Comparison of ENCODE assay signal across 19 mouse cellular contexts in the genomic region with DNA sequence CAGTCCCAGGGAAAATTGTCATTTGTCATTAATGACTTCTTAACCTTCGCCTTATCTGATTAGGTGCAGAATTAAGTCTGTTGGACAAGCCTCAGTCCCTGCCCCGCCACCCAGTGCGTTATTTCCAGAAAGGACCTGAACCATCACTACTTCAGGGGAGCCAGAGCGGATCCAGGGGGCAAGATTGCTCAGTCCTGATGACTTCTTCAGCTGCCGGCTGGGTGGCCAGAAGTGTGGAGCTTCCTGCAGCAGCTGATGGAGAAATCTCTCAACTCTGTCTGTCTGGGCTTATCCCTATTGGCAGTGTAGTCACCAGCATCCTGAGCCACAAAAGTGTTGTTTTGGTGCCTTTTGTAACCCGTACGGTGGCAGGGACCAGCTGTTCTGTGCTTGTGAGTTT.
DNase-seq lines count a peak whose midpoint lies in the region; ATAC-seq and TF ChIP-seq lines count a peak whose summit lies in the region.
"Had no signal": no experiment of that assay in that cellular context is flagged by ENCODE, and none has a peak within 500 bp of the region (broad histone marks: within the 10 kb centered on the region; RNA-seq: fewer than 3 reads in every experiment).

No protein-coding gene starts in this region.

- H3K27me3 ChIP-seq in forebrain, postnatal 0 days (ENCODE audit: insufficient read depth, low read length): no peaks in the 10 kb centered on the region
- no peaks in the 10 kb centered on the region for H3K27me3 ChIP-seq in forebrain, embryonic 12.5 days
- no peaks in the 10 kb centered on the region for H3K27me3 ChIP-seq in liver, embryonic 15.5 days
- no peaks in the 10 kb centered on the region for H3K27me3 ChIP-seq in liver, embryonic 11.5 days (replicated peaks; ENCODE audit: control insufficient read depth, insufficient read depth, low read length)
- H3K27me3 ChIP-seq: embryonic facial prominence, embryonic 15.5 days; heart, embryonic 15.5 days; limb, embryonic 15.5 days; neural tube, embryonic 13.5 days had no signal

- H3K9me3 ChIP-seq in forebrain, postnatal 0 days (ENCODE audit: low read length): no peaks in the 10 kb centered on the region
- peaks cover 5% of the 10 kb centered on the region; the same call in 1 of the 2 replicates for H3K9me3 ChIP-seq in forebrain, embryonic 12.5 days
- no peaks in the 10 kb centered on the region for H3K9me3 ChIP-seq in liver, embryonic 15.5 days (replicated peaks)
- H3K9me3 ChIP-seq in liver, embryonic 11.5 days (ENCODE audit: control insufficient read depth, low read length): no peaks in the 10 kb centered on the region; the same call in 1 of the 2 replicates
- H3K9me3 ChIP-seq: heart, embryonic 15.5 days; limb, embryonic 15.5 days had no signal

- 0 out of 2 replicates have a peak overlapping the region, but pooled peaks have one; percentile 40 for H3K27ac ChIP-seq in forebrain, postnatal 0 days (ENCODE audit: low read depth, low read length)
- H3K27ac ChIP-seq in forebrain, embryonic 12.5 days: no peak overlapping the region
- peak overlapping the region; percentile 25; the same call in 1 of the 2 replicates for H3K27ac ChIP-seq in liver, embryonic 15.5 days (replicated peaks)
- no peak overlapping the region for H3K27ac ChIP-seq in liver, embryonic 11.5 days (ENCODE audit: low read depth, low read length)
- H3K27ac ChIP-seq: embryonic facial prominence, embryonic 15.5 days; heart, embryonic 15.5 days; limb, embryonic 15.5 days; neural tube, embryonic 13.5 days had no signal

- no peak for TF ChIP-seq CTCF in forebrain, postnatal 0 days (IDR thresholded peaks at IDR 0.05; ENCODE audit: low read depth)

- no peak overlapping the region for H3K4me3 ChIP-seq in forebrain, postnatal 0 days (ENCODE audit: low read depth, low read length)
- H3K4me3 ChIP-seq in forebrain, embryonic 12.5 days (replicated peaks): no peak overlapping the region
- H3K4me3 ChIP-seq in liver, embryonic 15.5 days (replicated peaks): no peak overlapping the region
- H3K4me3 ChIP-seq in liver, embryonic 11.5 days (ENCODE audit: low read depth, low read length): no peak overlapping the region
- H3K4me3 ChIP-seq: embryonic facial prominence, embryonic 15.5 days; heart, embryonic 15.5 days; limb, embryonic 15.5 days; neural tube, embryonic 13.5 days had no signal

- no peak overlapping the region for H3K4me2 ChIP-seq in forebrain, postnatal 0 days (ENCODE audit: low read depth)
- H3K4me2 ChIP-seq in forebrain, embryonic 12.5 days: no peak overlapping the region
- no peak overlapping the region for H3K4me2 ChIP-seq in liver, embryonic 15.5 days
- H3K4me2 ChIP-seq in liver, embryonic 11.5 days: no peak overlapping the region
- H3K4me2 ChIP-seq: embryonic facial prominence, embryonic 15.5 days; heart, embryonic 15.5 days; limb, embryonic 15.5 days; neural tube, embryonic 13.5 days had no signal

- no peak for ATAC-seq in forebrain, postnatal 0 days
- no peak for ATAC-seq in forebrain, embryonic 12.5 days (ENCODE audit: low FRiP score)
- ATAC-seq in liver, embryonic 15.5 days (ENCODE audit: insufficient read depth): no peak
- no peak for ATAC-seq in liver, embryonic 11.5 days (replicated peaks; ENCODE audit: low FRiP score)
- ATAC-seq: hindbrain, embryonic 16.5 days; intestine, embryonic 16.5 days had no signal

- DNase-seq in forebrain, postnatal 0 days: no peak
- peak; percentile 26 for DNase-seq in kidney, adult 9 months
- no peak for DNase-seq in kidney, adult 11 months
- DNase-seq in liver, embryonic 11.5 days (ENCODE audit: low spot score): no peak
- DNase-seq in lung, postnatal 25 days (ENCODE audit: low spot score): peak; percentile 26
- no peak for DNase-seq in retina, postnatal 1 day
- DNase-seq: cerebellum, adult 18-20 months; cerebellum, postnatal 36 days; layer of hippocampus, postnatal 36 days; midbrain, embryonic 14.5 days; thymus, postnatal 25 days had no signal

- 85% methylated on average over 7 of the region's 7 CpGs for WGBS in forebrain, postnatal 0 days
- 94% methylated on average over 7 of the region's 7 CpGs for WGBS in forebrain, embryonic 12.5 days
- 80% methylated on average over 7 of the region's 7 CpGs for WGBS in liver, embryonic 15.5 days (ENCODE audit: insufficient replicate concordance)
- 84% methylated on average over 7 of the region's 7 CpGs for WGBS in liver, embryonic 11.5 days

- 0 out of 2 replicates have a peak, but pooled peaks cover 8% of the 10 kb centered on the region for H3K4me1 ChIP-seq in forebrain, postnatal 0 days (ENCODE audit: insufficient read depth)
- 0 out of 2 replicates have a peak, but pooled peaks cover 3% of the 10 kb centered on the region for H3K4me1 ChIP-seq in forebrain, embryonic 12.5 days
- peaks cover 58% of the 10 kb centered on the region for H3K4me1 ChIP-seq in liver, embryonic 15.5 days (replicated peaks)
- H3K4me1 ChIP-seq in liver, embryonic 11.5 days (replicated peaks; ENCODE audit: control insufficient read depth, insufficient read depth, low read length): peaks cover 15% of the 10 kb centered on the region
- H3K4me1 ChIP-seq: embryonic facial prominence, embryonic 15.5 days; heart, embryonic 15.5 days had no signal

- H3K9ac ChIP-seq in forebrain, postnatal 0 days: no peak overlapping the region
- H3K9ac ChIP-seq in forebrain, embryonic 12.5 days: no peak overlapping the region
- no peak overlapping the region for H3K9ac ChIP-seq in liver, embryonic 15.5 days
- H3K9ac ChIP-seq in liver, embryonic 11.5 days (ENCODE audit: low read depth, low read length): no peak overlapping the region
- H3K9ac ChIP-seq: embryonic facial prominence, embryonic 15.5 days; heart, embryonic 15.5 days; limb, embryonic 15.5 days; neural tube, embryonic 13.5 days had no signal

- no peaks in the 10 kb centered on the region for H3K36me3 ChIP-seq in forebrain, postnatal 0 days (ENCODE audit: insufficient read depth)
- peaks cover 9% of the 10 kb centered on the region for H3K36me3 ChIP-seq in forebrain, embryonic 12.5 days (replicated peaks)
- peaks cover 59% of the 10 kb centered on the region for H3K36me3 ChIP-seq in liver, embryonic 15.5 days (replicated peaks)
- 0 out of 2 replicates have a peak, but pooled peaks cover 4% of the 10 kb centered on the region for H3K36me3 ChIP-seq in liver, embryonic 11.5 days (ENCODE audit: control insufficient read depth, insufficient read depth, low read length)

Comparison
In these comparisons a context has a peak if more than half of its experiments do, and no peak if none do; other contexts are left out.
1. DNase-seq: peak in kidney, adult 9 months (single experiment) and lung, postnatal 25 days (single experiment); none in forebrain, postnatal 0 days (single experiment), kidney, adult 11 months (single experiment), liver, embryonic 11.5 days (single experiment) and retina, postnatal 1 day (single experiment).
2. H3K27ac ChIP-seq: peak in forebrain, postnatal 0 days (single experiment) and liver, embryonic 15.5 days (single experiment); none in forebrain, embryonic 12.5 days (single experiment) and liver, embryonic 11.5 days (single experiment).